Mouse (Mus musculus) embryonic facial prominence, embryonic 10.5 days (tissue): ENCODE data around the gene Tnik. TPM values are rescaled to one million over a fixed set of nuclear protein-coding genes. Genes with fewer than 3 reads are reported as not detected.
A peak's percentile ranks its signal among the peaks of the same experiment; 100 is the strongest.

Experiments used
- DNase-seq: peaks from one replicate; pipeline ENCODE4 v3.0.0-alpha.2; 2017; ENCODE audit warnings: low spot score
- H3K27ac ChIP-seq: fragments of 300-500 bp; sonication (generic); replicated peaks from 2 replicates; pipeline ENCODE4 v1.5.1; 2016; ENCODE audit warnings: mild to moderate bottlenecking
- H3K27me3 ChIP-seq: fragments of 300-500 bp; sonication (generic); replicated peaks from 2 replicates; pipeline ENCODE4 v1.6.1; 2016; ENCODE audit warnings: low read depth, mild to moderate bottlenecking; ENCODE audit not compliant: poor library complexity, severe bottlenecking
- H3K36me3 ChIP-seq: fragments of 300-500 bp; sonication (generic); replicated peaks from 2 replicates; pipeline ENCODE4 v1.6.1; 2016; ENCODE audit warnings: mild to moderate bottlenecking, moderate library complexity
- H3K4me1 ChIP-seq: fragments of 300-500 bp; sonication (generic); 2 replicates; pipeline ENCODE4 v1.6.1; 2016
- H3K4me3 ChIP-seq: fragments of 300-500 bp; sonication (generic); 2 replicates; pipeline ENCODE4 v1.5.1; 2016; ENCODE audit warnings: mild to moderate bottlenecking, moderate library complexity
- H3K9me3 ChIP-seq: fragments of 300-500 bp; sonication (generic); 2 replicates; pipeline ENCODE4 v1.6.1; 2016; ENCODE audit warnings: mild to moderate bottlenecking
- WGBS: fragments of 180-500 bp; shearing (Covaris S2); methylation state at CpG from one replicate; pipeline ENCODE4 v1.1.7; 2016; 5-methylcytosine and 5-hydroxymethylcytosine counted together
- polyA plus RNA-seq: library from polyadenylated mRNA; unstranded; fragments of >200 nt; fragmentation: Nextera tagmentation; extraction: Ambion mirVana; gene quantifications from 2 replicates; pipeline ENCODE4 v1.2.1, GENCODE M21; 2016

Gene Tnik
- polyA plus RNA-seq, 1 experiment from 2014 or later: 12.8 TPM

GRCm38 (mm10) chr3:28526671-28527070 is 263.7 kb downstream of the Tnik start:
- no peak overlapping the region for H3K27ac ChIP-seq
- no peaks in the 10 kb centered on the region for H3K4me1 ChIP-seq
- H3K9me3 ChIP-seq: no peaks in the 10 kb centered on the region
- no peak for DNase-seq
- H3K36me3 ChIP-seq: no peaks in the 10 kb centered on the region
- 87% methylated on average over 2 of the region's 2 CpGs for WGBS
- no peaks in the 10 kb centered on the region for H3K27me3 ChIP-seq
- H3K4me3 ChIP-seq: no peak overlapping the region

GRCm38 (mm10) chr3:28527231-28527630 is 264.2 kb downstream of the Tnik start:
- no peak for DNase-seq
- Histone ChIP-seq H3K27ac (no peak overlapping the region), H3K9me3 (no peaks in the 10 kb centered on the region), H3K4me3 (no peak overlapping the region), H3K4me1 (no peaks in the 10 kb centered on the region), H3K27me3 (no peaks in the 10 kb centered on the region), H3K36me3 (no peaks in the 10 kb centered on the region)
- 94% methylated on average over 4 of the region's 4 CpGs for WGBS

DNA sequence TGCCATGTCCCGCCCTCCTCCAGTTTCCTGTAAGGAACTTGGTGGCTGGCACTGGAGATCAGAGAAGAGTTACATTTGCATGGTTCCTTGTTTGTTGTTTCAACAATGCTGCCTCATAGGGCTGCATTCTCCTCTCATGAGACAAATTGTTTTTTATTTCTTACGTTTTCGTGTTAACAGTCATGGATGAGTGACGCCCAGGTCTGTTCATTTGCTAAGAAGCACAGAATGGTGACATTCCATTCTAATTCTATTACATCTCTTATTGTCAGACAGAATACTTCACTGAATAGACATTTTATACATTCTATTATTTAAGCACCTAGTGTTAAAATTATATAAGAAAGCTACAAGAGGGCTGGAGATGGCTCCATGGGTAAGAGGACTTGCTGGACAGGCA is 266.5 kb downstream of the Tnik start:
- DNase-seq: no peak
- Histone ChIP-seq H3K36me3 (no peaks in the 10 kb centered on the region), H3K4me3 (no peak overlapping the region), H3K27ac (no peak overlapping the region), H3K4me1 (no peaks in the 10 kb centered on the region), H3K9me3 (no peaks in the 10 kb centered on the region), H3K27me3 (no peaks in the 10 kb centered on the region)
- WGBS: 89% methylated on average over 4 of the region's 4 CpGs

- Histone ChIP-seq H3K36me3 (no peaks in the 10 kb centered on the region), H3K27me3 (no peaks in the 10 kb centered on the region), H3K9me3 (no peaks in the 10 kb centered on the region), H3K4me3 (peak overlapping the region; percentile 29; the same call in 1 of the 2 replicates), H3K27ac (no peak overlapping the region), H3K4me1 (no peaks in the 10 kb centered on the region)
- WGBS: 73% methylated on average over 15 of the region's 15 CpGs
- no peak for DNase-seq
Measured at GRCm38 (mm10) chr3:28531294-28531956, 268.4 kb downstream of the Tnik start.

- no peak overlapping the region for H3K27ac ChIP-seq
- 96% methylated on average over 7 of the region's 7 CpGs for WGBS
- H3K4me1 ChIP-seq: no peaks in the 10 kb centered on the region
- no peak overlapping the region for H3K4me3 ChIP-seq
- H3K36me3 ChIP-seq: no peaks in the 10 kb centered on the region
- DNase-seq: no peak
- no peaks in the 10 kb centered on the region for H3K27me3 ChIP-seq
- no peaks in the 10 kb centered on the region for H3K9me3 ChIP-seq
Measured at GRCm38 (mm10) chr3:28532666-28533065, 269.7 kb downstream of the Tnik start.

DNA sequence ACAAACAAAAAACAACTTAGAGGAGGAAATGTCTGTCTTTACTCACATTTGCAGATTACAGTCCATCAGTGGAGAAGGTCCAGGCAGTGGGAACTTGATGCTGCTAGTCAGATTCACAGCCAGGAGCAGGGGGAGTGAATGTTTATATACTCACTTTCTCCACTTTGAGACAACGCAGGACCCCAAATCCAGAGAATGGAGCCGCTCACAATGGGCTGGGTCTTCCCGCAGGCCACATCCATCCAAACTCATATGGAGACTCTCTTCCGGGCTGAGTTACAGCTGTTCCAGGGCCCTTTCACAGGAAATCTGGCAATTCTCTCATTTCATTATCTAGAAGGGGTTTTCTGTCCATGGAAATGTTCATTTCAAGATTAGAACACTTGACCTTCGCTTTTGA is 277.1 kb downstream of the Tnik start:
- Histone ChIP-seq H3K27me3 (no peaks in the 10 kb centered on the region), H3K4me1 (no peaks in the 10 kb centered on the region), H3K27ac (no peak overlapping the region), H3K9me3 (no peaks in the 10 kb centered on the region), H3K4me3 (no peak overlapping the region), H3K36me3 (no peaks in the 10 kb centered on the region)
- WGBS: 86% methylated on average over 5 of the region's 5 CpGs
- no peak for DNase-seq

GRCm38 (mm10) chr3:28542941-28543340 is 279.9 kb downstream of the Tnik start:
- Histone ChIP-seq H3K4me1 (no peaks in the 10 kb centered on the region), H3K27me3 (no peaks in the 10 kb centered on the region), H3K4me3 (no peak overlapping the region), H3K27ac (no peak overlapping the region), H3K36me3 (no peaks in the 10 kb centered on the region), H3K9me3 (no peaks in the 10 kb centered on the region)
- no peak for DNase-seq
- 91% methylated on average over 3 of the region's 3 CpGs for WGBS

- Histone ChIP-seq H3K27me3 (no peaks in the 10 kb centered on the region), H3K36me3 (no peaks in the 10 kb centered on the region), H3K4me3 (no peak overlapping the region), H3K4me1 (no peaks in the 10 kb centered on the region), H3K9me3 (no peaks in the 10 kb centered on the region), H3K27ac (no peak overlapping the region)
- WGBS: 81% methylated on average over 10 of the region's 10 CpGs
- DNase-seq: peak; percentile 30
Measured at GRCm38 (mm10) chr3:28543380-28543984, 280.5 kb downstream of the Tnik start.

GRCm38 (mm10) chr3:28544345-28544869 is 281.4 kb downstream of the Tnik start:
- Histone ChIP-seq H3K27ac (no peak overlapping the region), H3K4me3 (no peak overlapping the region), H3K27me3 (no peaks in the 10 kb centered on the region), H3K9me3 (no peaks in the 10 kb centered on the region), H3K36me3 (no peaks in the 10 kb centered on the region), H3K4me1 (0 out of 2 replicates have a peak, but pooled peaks cover 2% of the 10 kb centered on the region)
- 69% methylated on average over 11 of the region's 11 CpGs for WGBS
- DNase-seq: no peak

DNA sequence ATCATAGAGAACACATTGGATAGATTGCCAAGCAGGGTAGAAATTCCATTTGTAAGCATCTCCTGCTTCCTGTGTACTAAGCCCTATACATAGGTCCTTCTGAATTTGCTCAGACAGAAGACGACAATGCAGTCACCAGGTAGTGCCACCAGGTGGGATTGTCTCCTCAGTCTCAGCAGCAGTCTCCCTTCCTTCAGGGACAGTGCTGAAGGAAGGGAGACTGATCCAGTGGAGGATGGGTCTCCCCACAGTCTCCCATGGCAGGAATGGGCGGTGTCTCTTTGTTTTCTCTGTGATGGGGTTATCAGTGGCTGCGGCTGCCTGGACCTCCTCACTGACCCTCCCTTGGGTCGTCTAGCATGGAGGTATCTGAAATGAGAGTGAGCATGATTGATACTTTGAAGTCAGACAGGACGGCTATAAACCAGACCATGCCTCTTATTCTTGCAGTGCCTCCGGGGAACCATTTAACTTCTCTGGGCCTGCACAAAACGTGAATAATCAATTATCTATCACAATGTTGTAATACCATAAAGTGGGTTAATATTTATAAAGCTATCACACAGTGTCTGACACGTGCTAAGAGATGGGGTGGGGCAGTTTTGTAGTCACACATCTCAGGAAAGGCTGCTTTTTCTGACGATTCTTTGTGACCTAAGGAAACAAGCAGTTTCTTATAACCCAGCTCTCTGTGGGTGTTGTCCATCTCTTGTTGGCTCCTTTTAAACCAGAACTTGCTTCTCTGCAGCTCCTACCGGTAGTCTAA is 285.1 kb downstream of the Tnik start:
- no peaks in the 10 kb centered on the region for H3K36me3 ChIP-seq
- DNase-seq: no peak
- no peaks in the 10 kb centered on the region for H3K9me3 ChIP-seq
- no peak overlapping the region for H3K27ac ChIP-seq
- H3K4me3 ChIP-seq: no peak overlapping the region
- H3K27me3 ChIP-seq: no peaks in the 10 kb centered on the region
- H3K4me1 ChIP-seq: peaks cover 7% of the 10 kb centered on the region; the same call in 1 of the 2 replicates
- 71% methylated on average over 10 of the region's 10 CpGs for WGBS

- Histone ChIP-seq H3K27me3 (no peaks in the 10 kb centered on the region), H3K27ac (0 out of 2 replicates have a peak overlapping the region, but pooled peaks have one; percentile 6), H3K36me3 (no peaks in the 10 kb centered on the region), H3K4me1 (peaks cover 7% of the 10 kb centered on the region; the same call in 1 of the 2 replicates), H3K4me3 (no peak overlapping the region), H3K9me3 (no peaks in the 10 kb centered on the region)
- DNase-seq: no peak
- 60% methylated on average over 6 of the region's 6 CpGs for WGBS
Measured at GRCm38 (mm10) chr3:28549391-28549790, 286.4 kb downstream of the Tnik start.

GRCm38 (mm10) chr3:28550497-28551093 is 287.6 kb downstream of the Tnik start:
- Histone ChIP-seq H3K9me3 (no peaks in the 10 kb centered on the region), H3K27me3 (no peaks in the 10 kb centered on the region), H3K4me1 (peaks cover 10% of the 10 kb centered on the region), H3K36me3 (no peaks in the 10 kb centered on the region), H3K27ac (no peak overlapping the region), H3K4me3 (no peak overlapping the region)
- WGBS: 65% methylated on average over 6 of the region's 6 CpGs
- no peak for DNase-seq
